Mouse (Mus musculus) liver, postnatal 0 days (tissue): ENCODE data around the gene Ptgds.

Experiments
- CTCF ChIP-seq: sonication (generic); IDR thresholded peaks from 2 replicates; pipeline ENCODE4 v1.5.1; 2016; ENCODE audit warnings: antibody characterized with exemption, low read depth
- EP300 ChIP-seq: IDR thresholded peaks from 2 replicates; pipeline ENCODE4 v1.6.1; 2016; ENCODE audit warnings: antibody characterized with exemption, low read depth, mild to moderate bottlenecking

DNA sequence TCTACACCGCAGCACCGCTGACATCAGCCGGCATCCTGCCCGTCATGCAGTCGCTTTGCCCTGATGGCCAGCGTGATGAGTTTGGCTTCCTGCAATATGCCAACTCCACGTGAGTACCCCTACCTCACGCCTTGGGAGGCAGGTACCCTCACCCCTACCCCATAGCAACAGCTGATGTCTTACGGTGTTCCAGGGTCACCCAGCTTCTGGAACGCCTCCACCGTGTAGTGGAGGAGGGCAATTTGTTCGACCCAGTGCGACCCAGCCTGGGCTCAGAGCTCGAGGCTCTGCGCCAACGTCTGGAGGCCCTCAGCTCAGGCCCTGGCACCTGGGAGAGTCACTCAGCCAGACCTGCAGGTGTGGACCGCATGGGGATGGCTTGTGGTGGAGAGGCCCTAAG, 36.7 kb downstream of the Ptgds start:
- no peak for TF ChIP-seq CTCF
- TF ChIP-seq EP300, result no peak
